Mouse (Mus musculus): ENCODE measurements around the gene Lemd1.

Gene Lemd1

GRCm38 (mm10) chr1:132164780-132165518 lies 26.3 kb upstream of the Lemd1 start:
- DNase-seq (ENCODE audit: low read depth, low spot score), result no peak

- peak; percentile 49 for DNase-seq (ENCODE audit: low read depth, low spot score)
Measured at GRCm38 (mm10) chr1:132165859-132166258, 25.4 kb upstream of the Lemd1 start.

- no peak for DNase-seq (ENCODE audit: low read depth, low spot score)
Measured at GRCm38 (mm10) chr1:132168115-132168767, 23.0 kb upstream of the Lemd1 start.

- DNase-seq (ENCODE audit: low read depth, low spot score), result no peak
Measured at GRCm38 (mm10) chr1:132170698-132171097, 20.5 kb upstream of the Lemd1 start.

- no peak for DNase-seq (ENCODE audit: low read depth, low spot score)
Measured at GRCm38 (mm10) chr1:132171619-132172018, 19.6 kb upstream of the Lemd1 start.

GRCm38 (mm10) chr1:132186303-132186702 lies 4.9 kb upstream of the Lemd1 start:
- DNase-seq (ENCODE audit: low read depth, low spot score), result no peak

GRCm38 (mm10) chr1:132188442-132189066 lies 2.7 kb upstream of the Lemd1 start:
- no peak for DNase-seq (ENCODE audit: low read depth, low spot score)

- no peak for DNase-seq (ENCODE audit: low read depth, low spot score)
Measured at GRCm38 (mm10) chr1:132189231-132189630, 2.0 kb upstream of the Lemd1 start.

- no peak for DNase-seq (ENCODE audit: low read depth, low spot score)
Measured at GRCm38 (mm10) chr1:132190040-132190513, 1.2 kb upstream of the Lemd1 start.

GRCm38 (mm10) chr1:132190621-132191092 lies 574 bp upstream of the Lemd1 start:
- DNase-seq (ENCODE audit: low read depth, low spot score), result no peak

- DNase-seq (ENCODE audit: low read depth, low spot score), result no peak
Measured at GRCm38 (mm10) chr1:132191786-132192680, 802 bp downstream of the Lemd1 start.

GRCm38 (mm10) chr1:132193806-132194205 lies 2.6 kb downstream of the Lemd1 start:
- no peak for DNase-seq (ENCODE audit: low read depth, low spot score)

- DNase-seq (ENCODE audit: low read depth, low spot score), result no peak
Measured at GRCm38 (mm10) chr1:132194624-132195023, 3.4 kb downstream of the Lemd1 start.

GRCm38 (mm10) chr1:132195100-132195499 lies 3.9 kb downstream of the Lemd1 start:
- DNase-seq (ENCODE audit: low read depth, low spot score), result no peak

GRCm38 (mm10) chr1:132195681-132196080 lies 4.5 kb downstream of the Lemd1 start:
- no peak for DNase-seq (ENCODE audit: low read depth, low spot score)

- peak; percentile 52 for DNase-seq (ENCODE audit: low read depth, low spot score)
Measured at GRCm38 (mm10) chr1:132196337-132196736, 5.1 kb downstream of the Lemd1 start.

- DNase-seq (ENCODE audit: low read depth, low spot score), result no peak
Measured at GRCm38 (mm10) chr1:132197666-132198065, 6.4 kb downstream of the Lemd1 start.

GRCm38 (mm10) chr1:132198401-132199071 lies 7.3 kb downstream of the Lemd1 start:
- DNase-seq (ENCODE audit: low read depth, low spot score), result no peak

- peak; percentile 74 for DNase-seq (ENCODE audit: low read depth, low spot score)
Measured at GRCm38 (mm10) chr1:132199244-132199643, 8.0 kb downstream of the Lemd1 start.

GRCm38 (mm10) chr1:132199934-132200333 lies 8.7 kb downstream of the Lemd1 start:
- DNase-seq (ENCODE audit: low read depth, low spot score), result no peak

All from 3T3-L1 (cell line).